Mouse (Mus musculus) lung, adult 2 months (tissue): ENCODE results near the gene Pla2g6.

Experiments used
- CTCF ChIP-seq: fragments of 200-500 bp; IDR thresholded peaks from 2 replicates; pipeline ENCODE4 v1.5.1; 2011; ENCODE audit warnings: mild to moderate bottlenecking, low read length, control low read depth; ENCODE audit not compliant: insufficient read depth
- POLR2A ChIP-seq: fragments of 200-500 bp; IDR thresholded peaks from 2 replicates; pipeline ENCODE4 v1.6.1; 2011; ENCODE audit warnings: low read depth, mild to moderate bottlenecking, control low read depth, low read length, borderline replicate concordance; ENCODE audit errors: extremely low read depth

- TF ChIP-seq POLR2A (no peak), CTCF (no peak)
Measured at GRCm38 (mm10) chr15:79265384-79265783, 62.8 kb downstream of the Pla2g6 start.
